Comparison of ENCODE assay signal across 21 mouse cellular contexts in the genomic region with DNA sequence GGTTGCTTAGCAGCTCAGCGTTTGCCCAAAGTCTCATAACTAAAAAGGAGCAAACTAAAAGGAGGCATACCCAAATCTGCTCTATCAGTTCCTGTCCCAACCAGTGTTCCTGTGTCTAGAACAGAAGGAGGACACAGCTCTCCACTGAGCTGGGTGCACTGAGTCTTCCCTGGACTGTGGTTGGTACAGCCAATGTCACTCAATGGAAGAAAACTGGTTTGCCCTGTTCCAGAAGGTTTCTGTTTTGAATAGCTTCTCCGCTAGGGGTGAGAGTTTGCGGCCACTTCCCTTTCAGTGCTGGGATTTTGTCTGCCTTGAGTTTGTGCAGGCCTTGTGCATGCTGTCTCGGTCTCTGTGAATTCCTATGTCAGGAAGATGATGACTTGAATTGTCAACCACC.
DNase-seq lines count a peak whose midpoint lies in the region; ATAC-seq lines count a peak whose summit lies in the region.
"Had no signal": no experiment of that assay in that cellular context is flagged by ENCODE, and none has a peak within 500 bp of the region (broad histone marks: within the 10 kb centered on the region; RNA-seq: fewer than 3 reads in every experiment).

No protein-coding gene starts in this region.

- H3K9ac ChIP-seq in kidney, embryonic 15.5 days = no peak overlapping the region
- no peak overlapping the region for H3K9ac ChIP-seq in kidney, embryonic 16.5 days (replicated peaks; ENCODE audit: low read length)
- no peak overlapping the region for H3K9ac ChIP-seq in stomach, embryonic 14.5 days (replicated peaks; ENCODE audit: low read depth, low read length)
- H3K9ac ChIP-seq: embryonic facial prominence, embryonic 12.5 days; heart, embryonic 12.5 days; hindbrain, embryonic 12.5 days had no signal

- 89% methylated on average over 4 of the region's 4 CpGs for WGBS in kidney, embryonic 15.5 days
- 79% methylated on average over 4 of the region's 4 CpGs for WGBS in kidney, embryonic 16.5 days
- WGBS in stomach, embryonic 14.5 days = 69% methylated on average over 4 of the region's 4 CpGs

- peaks cover 7% of the 10 kb centered on the region; the same call in 1 of the 2 replicates for H3K4me1 ChIP-seq in kidney, embryonic 15.5 days
- H3K4me1 ChIP-seq in kidney, embryonic 16.5 days (ENCODE audit: insufficient read depth, low read length) = peaks cover 5% of the 10 kb centered on the region; the same call in 1 of the 2 replicates
- H3K4me1 ChIP-seq in stomach, embryonic 14.5 days (ENCODE audit: control insufficient read depth, insufficient read depth, low read length) = peaks cover 6% of the 10 kb centered on the region; the same call in 1 of the 2 replicates
- H3K4me1 ChIP-seq: embryonic facial prominence, embryonic 12.5 days; forebrain, embryonic 10.5 days; heart, embryonic 12.5 days; hindbrain, embryonic 12.5 days had no signal

- no peaks in the 10 kb centered on the region for H3K27me3 ChIP-seq in kidney, embryonic 15.5 days
- no peaks in the 10 kb centered on the region for H3K27me3 ChIP-seq in kidney, embryonic 16.5 days (ENCODE audit: insufficient read depth, low read length)
- no peaks in the 10 kb centered on the region for H3K27me3 ChIP-seq in stomach, embryonic 14.5 days (ENCODE audit: control insufficient read depth, insufficient read depth, low read length)
- H3K27me3 ChIP-seq: embryonic facial prominence, embryonic 12.5 days; heart, embryonic 12.5 days; hindbrain, embryonic 12.5 days had no signal

- 0 out of 2 replicates have a peak overlapping the region, but pooled peaks have one; percentile 41 for H3K27ac ChIP-seq in kidney, embryonic 15.5 days
- no peak overlapping the region for H3K27ac ChIP-seq in kidney, embryonic 16.5 days (ENCODE audit: low read length)
- peak overlapping the region; percentile 33; the same call in 1 of the 2 replicates for H3K27ac ChIP-seq in stomach, embryonic 14.5 days (ENCODE audit: low read length)
- H3K27ac ChIP-seq: embryonic facial prominence, embryonic 12.5 days; forebrain, embryonic 10.5 days; heart, adult 2 months; hindbrain, embryonic 12.5 days had no signal

- no peaks in the 10 kb centered on the region for H3K9me3 ChIP-seq in kidney, embryonic 15.5 days (replicated peaks)
- no peaks in the 10 kb centered on the region for H3K9me3 ChIP-seq in kidney, embryonic 16.5 days (ENCODE audit: low read length)
- no peaks in the 10 kb centered on the region for H3K9me3 ChIP-seq in stomach, embryonic 14.5 days (ENCODE audit: control insufficient read depth, low read depth, low read length)
- H3K9me3 ChIP-seq: embryonic facial prominence, embryonic 12.5 days; forebrain, embryonic 10.5 days; heart, embryonic 12.5 days; hindbrain, embryonic 12.5 days had no signal

- intact Hi-C loops in gastrocnemius, postnatal 14 days (cut with DNase I; ENCODE audit: low total_unique reads) = no loop called here

- H3K4me2 ChIP-seq in kidney, embryonic 15.5 days = no peak overlapping the region
- H3K4me2 ChIP-seq in kidney, embryonic 16.5 days (replicated peaks; ENCODE audit: low read depth, low read length) = no peak overlapping the region
- H3K4me2 ChIP-seq in stomach, embryonic 14.5 days (replicated peaks; ENCODE audit: low read depth, low read length) = no peak overlapping the region
- H3K4me2 ChIP-seq: embryonic facial prominence, embryonic 12.5 days; heart, embryonic 12.5 days; hindbrain, embryonic 12.5 days had no signal

- no peak for ATAC-seq in kidney, embryonic 15.5 days (replicated peaks; ENCODE audit: low FRiP score)
- no peak; the same call in 1 of the 2 replicates for ATAC-seq in kidney, embryonic 16.5 days (ENCODE audit: low FRiP score, low TSS enrichment)
- no peak for ATAC-seq in stomach, embryonic 14.5 days (ENCODE audit: insufficient number of reproducible peaks, insufficient read depth, low FRiP score, low read depth)
- ATAC-seq: forebrain, embryonic 14.5 days; hindbrain, embryonic 16.5 days; inflammation-experienced regulatory T-cells, adult 6 months had no signal

- H3K36me3 ChIP-seq in kidney, embryonic 15.5 days = no peaks in the 10 kb centered on the region
- H3K36me3 ChIP-seq in kidney, embryonic 16.5 days (ENCODE audit: insufficient read depth, low read length) = no peaks in the 10 kb centered on the region
- no peaks in the 10 kb centered on the region for H3K36me3 ChIP-seq in stomach, embryonic 14.5 days (ENCODE audit: control insufficient read depth, insufficient read depth, low read length)
- H3K36me3 ChIP-seq: embryonic facial prominence, embryonic 12.5 days; forebrain, embryonic 10.5 days; heart, embryonic 12.5 days; hindbrain, embryonic 12.5 days had no signal

- peak; percentile 16 for DNase-seq in urinary bladder, postnatal 14 days (ENCODE audit: low spot score)
- no peak for DNase-seq in urinary bladder, postnatal 4 days (ENCODE audit: low spot score in 2 of 2)
- DNase-seq in gastrocnemius, postnatal 14 days = no peak
- no peak for DNase-seq in gastrocnemius, postnatal 4 days (ENCODE audit: low spot score in 2 of 2)
- DNase-seq: adrenal gland, postnatal 10 days; cerebellum, adult 11 months; cerebellum, adult 8-10 months; cerebellum, postnatal 14 days; embryo, embryonic 11 days; heart, adult 2 months; heart, postnatal 36 days had no signal

- H3K4me3 ChIP-seq in kidney, embryonic 15.5 days (replicated peaks) = no peak overlapping the region
- no peak overlapping the region for H3K4me3 ChIP-seq in kidney, embryonic 16.5 days (ENCODE audit: low read length)
- no peak overlapping the region for H3K4me3 ChIP-seq in stomach, embryonic 14.5 days (ENCODE audit: low read depth, low read length)
- H3K4me3 ChIP-seq: embryonic facial prominence, embryonic 12.5 days; forebrain, embryonic 10.5 days; heart, adult 2 months; heart, embryonic 12.5 days; hindbrain, embryonic 12.5 days had no signal
